Mouse (Mus musculus): ENCODE data around the gene Dck. TPM values are rescaled to one million over a fixed set of nuclear protein-coding genes. Genes with fewer than 3 reads are reported as not detected.
"Not testable (repeated sequence)": the region's sequence is repeated elsewhere in the genome, so short reads cannot be mapped to it uniquely, and the experiment has no call there.

Dck gene
- polyA plus RNA-seq, 1 experiment from 2014 or later, result 44.5 TPM

DNA sequence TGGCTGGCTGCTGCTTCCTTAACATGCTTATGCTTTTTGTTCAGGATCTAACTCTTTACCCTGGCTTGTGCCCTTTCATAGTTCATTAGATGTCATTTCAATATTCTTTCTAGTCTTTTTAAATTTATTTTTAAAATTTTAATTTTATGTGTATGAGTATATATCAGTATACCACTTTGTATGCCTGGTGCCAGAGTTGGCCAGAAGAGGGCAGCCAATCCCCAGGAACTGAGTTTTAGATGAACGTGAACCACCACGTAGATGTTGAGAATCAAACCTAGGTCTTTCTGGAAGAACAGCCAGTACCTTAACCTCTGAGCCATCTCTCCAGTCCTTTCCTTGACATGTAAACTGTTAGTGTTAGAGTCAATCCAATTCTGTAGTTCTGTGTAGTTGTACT, 30.0 kb upstream of the Dck start:
- ATAC-seq (replicated peaks; ENCODE audit: extremely low read depth, insufficient read depth, low FRiP score), result no peak
- Histone ChIP-seq H3K4me2 (ENCODE audit: low read depth, low read length) (no peak overlapping the region), H3K9me3 (replicated peaks; ENCODE audit: control insufficient read depth, low read length) (no peaks in the 10 kb centered on the region), H3K27ac (ENCODE audit: low read length) (no peak overlapping the region), H3K9ac (ENCODE audit: low read length) (no peak overlapping the region), H3K27me3 (ENCODE audit: control insufficient read depth, insufficient read depth, low read length) (no peaks in the 10 kb centered on the region), H3K36me3 (ENCODE audit: control insufficient read depth, insufficient read depth) (peaks cover 1% of the 10 kb centered on the region; the same call in 1 of the 2 replicates), H3K4me3 (ENCODE audit: low read length) (no peak overlapping the region), H3K4me1 (ENCODE audit: control insufficient read depth, insufficient read depth, low read length) (peaks cover 10% of the 10 kb centered on the region)
- 88% methylated on average over 2 of the region's 2 CpGs for WGBS

GRCm38 (mm10) chr5:88741065-88741464, 23.7 kb upstream of the Dck start:
- not testable (repeated sequence) for H3K9ac ChIP-seq (ENCODE audit: low read length); H3K4me2 ChIP-seq (ENCODE audit: low read depth, low read length); H3K27me3 ChIP-seq (ENCODE audit: control insufficient read depth, insufficient read depth, low read length); H3K27ac ChIP-seq (ENCODE audit: low read length); H3K4me1 ChIP-seq (ENCODE audit: control insufficient read depth, insufficient read depth, low read length); H3K36me3 ChIP-seq (ENCODE audit: control insufficient read depth, insufficient read depth); ATAC-seq (replicated peaks; ENCODE audit: extremely low read depth, insufficient read depth, low FRiP score); H3K4me3 ChIP-seq (ENCODE audit: low read length); H3K9me3 ChIP-seq (replicated peaks; ENCODE audit: control insufficient read depth, low read length)
- 93% methylated on average over 1 of the region's 1 CpGs for WGBS

GRCm38 (mm10) chr5:88747774-88748173, 17.0 kb upstream of the Dck start:
- Histone ChIP-seq H3K27ac (ENCODE audit: low read length) (no peak overlapping the region), H3K4me2 (ENCODE audit: low read depth, low read length) (no peak overlapping the region), H3K4me1 (ENCODE audit: control insufficient read depth, insufficient read depth, low read length) (no peaks in the 10 kb centered on the region), H3K27me3 (ENCODE audit: control insufficient read depth, insufficient read depth, low read length) (no peaks in the 10 kb centered on the region), H3K9ac (ENCODE audit: low read length) (no peak overlapping the region), H3K4me3 (ENCODE audit: low read length) (no peak overlapping the region), H3K36me3 (ENCODE audit: control insufficient read depth, insufficient read depth) (peaks cover 10% of the 10 kb centered on the region), H3K9me3 (replicated peaks; ENCODE audit: control insufficient read depth, low read length) (no peaks in the 10 kb centered on the region)
- 83% methylated on average over 1 of the region's 1 CpGs for WGBS
- no peak for ATAC-seq (replicated peaks; ENCODE audit: extremely low read depth, insufficient read depth, low FRiP score)

GRCm38 (mm10) chr5:88753199-88753598, 11.6 kb upstream of the Dck start:
- H3K4me3 ChIP-seq (ENCODE audit: low read length), result no peak overlapping the region
- H3K9ac ChIP-seq (ENCODE audit: low read length), result no peak overlapping the region
- no peak for ATAC-seq (replicated peaks; ENCODE audit: extremely low read depth, insufficient read depth, low FRiP score)
- WGBS, result 70% methylated on average over 4 of the region's 4 CpGs
- no peaks in the 10 kb centered on the region for H3K9me3 ChIP-seq (replicated peaks; ENCODE audit: control insufficient read depth, low read length)
- no peak overlapping the region for H3K4me2 ChIP-seq (ENCODE audit: low read depth, low read length)
- H3K36me3 ChIP-seq (ENCODE audit: control insufficient read depth, insufficient read depth), result peaks cover 17% of the 10 kb centered on the region
- no peaks in the 10 kb centered on the region for H3K27me3 ChIP-seq (ENCODE audit: control insufficient read depth, insufficient read depth, low read length)
- no peaks in the 10 kb centered on the region for H3K4me1 ChIP-seq (ENCODE audit: control insufficient read depth, insufficient read depth, low read length)
- H3K27ac ChIP-seq (ENCODE audit: low read length), result no peak overlapping the region

DNA sequence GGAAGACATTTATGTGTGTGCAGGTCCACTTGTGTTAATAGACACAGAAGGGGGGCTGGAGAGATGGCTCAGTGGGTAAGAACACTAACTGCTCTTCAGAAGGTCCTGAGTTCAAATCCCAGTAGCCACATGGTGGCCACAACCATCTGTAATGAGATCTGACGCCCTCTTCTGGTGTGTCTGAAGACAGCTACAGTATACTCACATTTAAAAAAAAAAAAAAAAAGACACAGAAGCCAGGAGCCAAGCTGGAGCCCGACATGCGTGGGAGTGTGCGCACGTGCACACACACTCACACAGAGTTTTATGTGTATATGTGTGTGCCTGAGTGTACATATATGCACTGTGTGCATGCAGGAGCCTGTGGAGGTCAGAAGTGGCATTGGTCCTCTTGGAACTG, 2.2 kb upstream of the Dck start:
- no peaks in the 10 kb centered on the region; the same call in 1 of the 2 replicates for H3K36me3 ChIP-seq (ENCODE audit: control insufficient read depth, insufficient read depth)
- H3K9me3 ChIP-seq (replicated peaks; ENCODE audit: control insufficient read depth, low read length), result no peaks in the 10 kb centered on the region
- 86% methylated on average over 5 of the region's 5 CpGs for WGBS
- no peak overlapping the region for H3K4me3 ChIP-seq (ENCODE audit: low read length)
- no peak for ATAC-seq (replicated peaks; ENCODE audit: extremely low read depth, insufficient read depth, low FRiP score)
- no peak overlapping the region for H3K9ac ChIP-seq (ENCODE audit: low read length)
- H3K4me2 ChIP-seq (ENCODE audit: low read depth, low read length), result no peak overlapping the region
- H3K27ac ChIP-seq (ENCODE audit: low read length), result no peak overlapping the region
- H3K27me3 ChIP-seq (ENCODE audit: control insufficient read depth, insufficient read depth, low read length), result no peaks in the 10 kb centered on the region
- peaks cover 15% of the 10 kb centered on the region for H3K4me1 ChIP-seq (ENCODE audit: control insufficient read depth, insufficient read depth, low read length)

DNA sequence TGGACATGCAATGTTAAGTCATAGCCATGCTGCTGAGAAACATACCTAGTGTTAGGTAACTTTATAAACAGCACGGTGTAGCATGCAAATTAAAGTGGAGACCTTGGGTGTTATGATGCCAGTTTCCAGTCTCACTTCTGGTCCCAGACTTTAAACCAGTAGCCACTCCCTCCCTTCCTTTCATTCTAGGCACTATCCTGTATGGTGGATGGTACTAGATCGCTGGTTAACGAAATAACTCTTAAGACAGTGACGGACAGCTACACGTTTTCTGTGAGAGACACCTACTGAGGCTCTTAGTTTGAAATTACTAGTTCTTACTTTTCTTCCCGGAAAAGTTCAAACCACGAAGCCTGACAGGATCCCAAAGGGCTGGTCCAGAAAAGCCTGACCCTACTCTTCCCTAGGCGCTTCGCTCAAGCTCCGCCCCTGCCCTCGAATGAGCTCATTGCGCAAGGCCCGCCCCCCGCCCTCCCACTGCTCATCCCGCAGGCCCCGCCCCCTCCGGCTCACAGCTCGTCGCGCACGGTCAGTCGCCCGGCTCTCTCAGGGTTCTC, 288 bp upstream of the Dck start:
- peak overlapping the region; percentile 68 for H3K27ac ChIP-seq (ENCODE audit: low read length)
- H3K4me3 ChIP-seq (ENCODE audit: low read length), result peak overlapping the region; percentile 73
- H3K9me3 ChIP-seq (replicated peaks; ENCODE audit: control insufficient read depth, low read length), result no peaks in the 10 kb centered on the region
- peak overlapping the region; percentile 67 for H3K9ac ChIP-seq (ENCODE audit: low read length)
- peak; percentile 15 for ATAC-seq (replicated peaks; ENCODE audit: extremely low read depth, insufficient read depth, low FRiP score)
- no peaks in the 10 kb centered on the region for H3K27me3 ChIP-seq (ENCODE audit: control insufficient read depth, insufficient read depth, low read length)
- H3K4me1 ChIP-seq (ENCODE audit: control insufficient read depth, insufficient read depth, low read length), result peaks cover 15% of the 10 kb centered on the region
- no peaks in the 10 kb centered on the region; the same call in 1 of the 2 replicates for H3K36me3 ChIP-seq (ENCODE audit: control insufficient read depth, insufficient read depth)
- under 1% methylated on average over 23 of the region's 23 CpGs for WGBS
- peak overlapping the region; percentile 70 for H3K4me2 ChIP-seq (ENCODE audit: low read depth, low read length)

- peak overlapping the region; percentile 73 for H3K4me3 ChIP-seq (ENCODE audit: low read length)
- peak overlapping the region; percentile 79 for H3K9ac ChIP-seq (ENCODE audit: low read length)
- H3K27me3 ChIP-seq (ENCODE audit: control insufficient read depth, insufficient read depth, low read length), result no peaks in the 10 kb centered on the region
- ATAC-seq (replicated peaks; ENCODE audit: extremely low read depth, insufficient read depth, low FRiP score), result no peak
- WGBS, result 19% methylated on average over 6 of the region's 6 CpGs
- peak overlapping the region; percentile 83 for H3K27ac ChIP-seq (ENCODE audit: low read length)
- no peaks in the 10 kb centered on the region for H3K9me3 ChIP-seq (replicated peaks; ENCODE audit: control insufficient read depth, low read length)
- H3K4me1 ChIP-seq (ENCODE audit: control insufficient read depth, insufficient read depth, low read length), result peaks cover 15% of the 10 kb centered on the region
- H3K36me3 ChIP-seq (ENCODE audit: control insufficient read depth, insufficient read depth), result peaks cover 3% of the 10 kb centered on the region; the same call in 1 of the 2 replicates
- H3K4me2 ChIP-seq (ENCODE audit: low read depth, low read length), result peak overlapping the region; percentile 70
These were observed 791 bp downstream of the Dck start for GRCm38 (mm10) chr5:88765587-88765986.

- H3K4me3 ChIP-seq (ENCODE audit: low read length), result peak overlapping the region; percentile 73
- no peak overlapping the region; the same call in 1 of the 2 replicates for H3K9ac ChIP-seq (ENCODE audit: low read length)
- peaks cover 5% of the 10 kb centered on the region for H3K36me3 ChIP-seq (ENCODE audit: control insufficient read depth, insufficient read depth)
- H3K27ac ChIP-seq (ENCODE audit: low read length), result 0 out of 2 replicates have a peak overlapping the region, but pooled peaks have one; percentile 23
- no peaks in the 10 kb centered on the region for H3K9me3 ChIP-seq (replicated peaks; ENCODE audit: control insufficient read depth, low read length)
- WGBS, result 65% methylated on average over 6 of the region's 6 CpGs
- H3K4me1 ChIP-seq (ENCODE audit: control insufficient read depth, insufficient read depth, low read length), result peaks cover 15% of the 10 kb centered on the region
- peak overlapping the region; percentile 70 for H3K4me2 ChIP-seq (ENCODE audit: low read depth, low read length)
- H3K27me3 ChIP-seq (ENCODE audit: control insufficient read depth, insufficient read depth, low read length), result no peaks in the 10 kb centered on the region
- ATAC-seq (replicated peaks; ENCODE audit: extremely low read depth, insufficient read depth, low FRiP score), result no peak
These were observed 1.3 kb downstream of the Dck start for GRCm38 (mm10) chr5:88766121-88766520.

DNA sequence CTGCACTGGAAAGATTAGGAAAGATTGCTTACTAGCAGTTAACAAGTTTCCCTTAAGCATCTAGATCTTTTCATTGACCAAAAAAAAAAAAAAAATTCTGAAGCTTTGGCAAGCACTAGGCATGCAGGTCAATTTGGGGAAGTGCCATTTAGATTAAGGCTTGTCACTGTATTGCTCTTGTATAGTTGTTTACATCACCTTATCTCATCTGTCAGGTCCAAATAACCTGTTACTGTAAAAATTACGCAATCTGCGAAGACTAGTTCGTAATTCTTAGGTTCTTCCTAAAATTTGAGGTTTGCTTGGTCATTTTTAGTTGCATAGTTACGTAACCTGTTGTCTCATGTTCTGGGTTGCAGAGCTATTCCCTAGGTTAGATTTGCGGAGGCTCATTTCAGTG, 2.1 kb downstream of the Dck start:
- H3K9ac ChIP-seq (ENCODE audit: low read length), result no peak overlapping the region
- ATAC-seq (replicated peaks; ENCODE audit: extremely low read depth, insufficient read depth, low FRiP score), result no peak
- H3K4me3 ChIP-seq (ENCODE audit: low read length), result no peak overlapping the region
- H3K9me3 ChIP-seq (replicated peaks; ENCODE audit: control insufficient read depth, low read length), result no peaks in the 10 kb centered on the region
- peaks cover 15% of the 10 kb centered on the region for H3K4me1 ChIP-seq (ENCODE audit: control insufficient read depth, insufficient read depth, low read length)
- H3K27ac ChIP-seq (ENCODE audit: low read length), result no peak overlapping the region
- WGBS, result 86% methylated on average over 5 of the region's 5 CpGs
- H3K36me3 ChIP-seq (ENCODE audit: control insufficient read depth, insufficient read depth), result peaks cover 8% of the 10 kb centered on the region
- H3K27me3 ChIP-seq (ENCODE audit: control insufficient read depth, insufficient read depth, low read length), result no peaks in the 10 kb centered on the region
- peak overlapping the region; percentile 70; the same call in 1 of the 2 replicates for H3K4me2 ChIP-seq (ENCODE audit: low read depth, low read length)

Measured in heart, embryonic 16.5 days (tissue).